Mouse (Mus musculus): ENCODE results near the gene Tbc1d8. TPM values are rescaled to one million over a fixed set of nuclear protein-coding genes. Genes with fewer than 3 reads are reported as not detected.
A peak's percentile ranks its signal among the peaks of the same experiment; 100 is the strongest.

Gene Tbc1d8
- polyA plus RNA-seq, 1 experiment from 2014 or later: 7.8 TPM

DNA sequence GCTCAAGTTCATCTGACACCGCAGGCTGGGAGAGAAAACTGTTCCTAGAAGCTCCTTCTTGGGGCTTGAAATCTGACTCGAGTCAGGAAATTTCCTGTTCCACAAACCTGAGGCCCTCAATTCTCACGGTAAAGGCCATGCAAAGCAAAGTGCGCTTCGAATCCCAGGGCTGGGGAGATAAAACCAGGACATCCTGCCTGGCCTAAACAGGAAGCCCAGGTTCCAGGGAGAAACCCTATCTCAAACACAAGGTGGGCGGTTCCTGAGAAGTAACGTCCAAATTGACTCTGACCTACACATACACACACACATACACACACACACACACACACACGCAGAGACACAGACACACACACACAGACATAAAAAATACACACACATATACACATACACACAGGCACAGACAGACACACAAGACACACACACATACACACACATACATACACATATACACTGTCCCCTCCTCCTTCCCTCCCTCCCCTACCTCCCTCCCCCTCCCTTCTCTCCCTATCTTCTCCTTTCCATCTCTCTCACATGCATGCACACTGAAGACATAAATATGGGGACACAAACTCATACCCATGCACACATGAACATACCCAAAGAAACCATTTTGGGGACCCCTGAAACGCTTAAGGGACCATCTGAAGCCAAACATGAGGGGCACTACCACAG is 24.3 kb downstream of the Tbc1d8 start:
- no peak for ATAC-seq (ENCODE audit: low FRiP score, low read depth)
- Histone ChIP-seq H3K9me3 (no peaks in the 10 kb centered on the region), H3K36me3 (no peaks in the 10 kb centered on the region), H3K9ac (replicated peaks) (no peak overlapping the region), H3K27ac (replicated peaks) (no peak overlapping the region), H3K4me3 (no peak overlapping the region), H3K4me1 (peaks cover 11% of the 10 kb centered on the region; the same call in 1 of the 2 replicates), H3K4me2 (replicated peaks) (no peak overlapping the region), H3K27me3 (no peaks in the 10 kb centered on the region)
- 87% methylated on average over 9 of the region's 9 CpGs for WGBS

DNA sequence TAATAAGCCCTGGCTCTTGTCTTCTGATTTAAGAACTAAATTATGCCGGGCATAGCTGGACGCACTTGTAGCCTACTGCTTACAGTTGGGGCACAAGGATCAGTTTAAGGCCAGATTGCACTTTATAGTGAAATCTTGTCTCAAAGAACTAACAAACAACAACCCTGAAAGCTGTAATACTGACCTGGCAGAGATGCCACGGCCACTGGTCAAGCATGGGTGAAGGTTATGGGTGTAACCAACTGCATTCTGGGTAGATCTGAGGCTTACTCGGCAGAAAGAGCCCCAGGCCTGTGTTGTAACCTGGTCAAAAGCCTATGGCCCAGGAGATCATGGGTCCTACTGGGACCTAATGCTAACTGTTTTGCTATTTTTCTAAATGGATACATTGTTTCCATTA is 26.4 kb downstream of the Tbc1d8 start:
- H3K4me2 ChIP-seq (replicated peaks): no peak overlapping the region
- ATAC-seq (ENCODE audit: low FRiP score, low read depth): no peak
- H3K27ac ChIP-seq (replicated peaks): no peak overlapping the region
- H3K36me3 ChIP-seq: no peaks in the 10 kb centered on the region
- no peak overlapping the region for H3K9ac ChIP-seq (replicated peaks)
- no peak overlapping the region for H3K4me3 ChIP-seq
- H3K4me1 ChIP-seq: peaks cover 11% of the 10 kb centered on the region; the same call in 1 of the 2 replicates
- no peaks in the 10 kb centered on the region for H3K9me3 ChIP-seq
- WGBS: 89% methylated on average over 4 of the region's 4 CpGs
- no peaks in the 10 kb centered on the region for H3K27me3 ChIP-seq

DNA sequence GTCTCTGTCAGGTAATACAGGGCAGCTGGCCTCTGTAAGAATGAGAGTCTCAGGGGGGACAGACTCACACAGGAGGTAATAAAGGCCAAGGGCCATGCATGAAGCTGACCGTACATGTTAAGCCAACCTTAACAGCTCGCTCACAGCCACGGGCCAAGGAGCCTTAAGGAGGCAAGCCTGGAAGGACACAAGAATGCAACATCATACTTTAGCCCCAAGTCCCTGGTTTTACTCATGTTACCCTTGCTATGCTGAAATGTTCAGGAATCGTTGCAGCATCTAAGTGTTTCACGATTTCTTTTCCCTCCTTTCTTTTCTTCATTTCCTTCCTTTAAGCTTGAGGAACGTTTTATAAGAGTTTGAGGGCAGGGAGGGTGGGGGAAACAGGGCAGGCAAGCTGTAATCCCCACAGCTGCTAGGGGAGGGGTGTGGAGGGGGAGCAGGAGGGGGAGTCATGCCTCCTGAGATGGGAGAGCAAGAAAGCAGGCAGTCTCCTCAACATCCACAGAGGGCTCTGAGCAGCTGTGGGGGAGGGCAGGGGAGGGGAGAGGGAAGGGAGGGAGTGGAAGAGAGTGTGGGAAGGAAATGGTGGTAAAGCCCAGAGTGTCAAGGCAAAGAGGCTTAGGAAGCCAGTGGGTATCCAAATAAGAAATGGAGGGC is 28.4 kb downstream of the Tbc1d8 start:
- 0 out of 2 replicates have a peak, but pooled peaks have one; percentile 38 for ATAC-seq (ENCODE audit: low FRiP score, low read depth)
- 69% methylated on average over 6 of the region's 6 CpGs for WGBS
- no peak overlapping the region for H3K9ac ChIP-seq (replicated peaks)
- no peaks in the 10 kb centered on the region for H3K36me3 ChIP-seq
- no peak overlapping the region for H3K4me2 ChIP-seq (replicated peaks)
- H3K9me3 ChIP-seq: no peaks in the 10 kb centered on the region
- H3K27ac ChIP-seq (replicated peaks): 0 out of 2 replicates have a peak overlapping the region, but pooled peaks have one; percentile 20
- H3K4me3 ChIP-seq: no peak overlapping the region
- H3K4me1 ChIP-seq: peaks cover 17% of the 10 kb centered on the region; the same call in 1 of the 2 replicates
- H3K27me3 ChIP-seq: no peaks in the 10 kb centered on the region

DNA sequence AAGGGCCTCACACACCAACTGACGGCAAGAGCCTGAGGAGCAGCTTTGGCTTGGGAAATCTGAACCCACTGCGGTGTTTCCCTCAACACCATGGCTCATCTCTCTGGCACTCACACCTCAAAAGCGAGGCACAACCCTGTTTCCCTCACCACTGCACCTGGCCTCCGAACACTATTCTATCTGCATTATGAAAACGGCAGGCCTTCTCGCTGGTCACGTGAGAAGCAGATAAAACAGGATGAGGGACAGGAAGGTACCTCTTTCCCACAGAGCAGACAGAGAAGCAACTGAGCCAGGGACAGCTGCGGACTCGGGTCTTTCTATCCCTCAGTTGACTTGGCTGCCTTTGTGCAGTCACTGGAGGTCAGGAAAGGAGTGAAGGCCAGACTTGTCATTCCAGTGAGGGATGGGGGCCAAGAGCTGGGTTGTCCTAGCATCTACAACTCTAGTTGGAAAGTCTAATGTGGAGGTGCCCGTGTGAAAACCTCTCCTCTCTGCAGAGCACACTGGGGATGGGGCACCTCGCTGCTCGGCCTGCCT is 29.2 kb downstream of the Tbc1d8 start:
- Histone ChIP-seq H3K9ac (replicated peaks) (no peak overlapping the region), H3K9me3 (no peaks in the 10 kb centered on the region), H3K36me3 (no peaks in the 10 kb centered on the region), H3K4me1 (peaks cover 17% of the 10 kb centered on the region; the same call in 1 of the 2 replicates), H3K27me3 (no peaks in the 10 kb centered on the region), H3K4me3 (no peak overlapping the region), H3K4me2 (replicated peaks) (no peak overlapping the region), H3K27ac (replicated peaks) (no peak overlapping the region)
- no peak for ATAC-seq (ENCODE audit: low FRiP score, low read depth)
- WGBS: 90% methylated on average over 12 of the region's 12 CpGs

DNA sequence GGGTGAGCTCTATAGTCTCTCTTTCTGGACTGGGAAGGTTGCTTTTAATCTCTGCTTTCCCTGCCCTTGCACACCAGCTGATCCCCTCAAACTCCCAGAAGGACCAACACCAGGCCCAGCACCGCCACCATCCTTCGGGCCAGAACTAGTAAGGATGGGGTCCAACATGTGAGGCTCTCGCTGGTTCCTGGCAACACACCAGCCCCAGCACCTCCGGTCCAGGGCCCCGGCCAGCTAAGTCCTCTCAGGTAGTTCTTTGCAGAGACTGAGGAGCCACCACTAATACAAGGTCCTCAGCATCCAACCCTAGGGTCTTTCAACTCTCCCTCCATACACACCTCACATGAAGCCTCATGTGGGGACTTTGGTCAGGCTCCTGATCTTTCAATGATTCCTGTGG is 29.7 kb downstream of the Tbc1d8 start:
- WGBS: 94% methylated on average over 5 of the region's 5 CpGs
- Histone ChIP-seq H3K27ac (replicated peaks) (no peak overlapping the region), H3K4me3 (no peak overlapping the region), H3K36me3 (no peaks in the 10 kb centered on the region), H3K9me3 (no peaks in the 10 kb centered on the region), H3K9ac (replicated peaks) (no peak overlapping the region), H3K27me3 (no peaks in the 10 kb centered on the region), H3K4me2 (replicated peaks) (no peak overlapping the region), H3K4me1 (peaks cover 17% of the 10 kb centered on the region; the same call in 1 of the 2 replicates)
- no peak for ATAC-seq (ENCODE audit: low FRiP score, low read depth)

DNA sequence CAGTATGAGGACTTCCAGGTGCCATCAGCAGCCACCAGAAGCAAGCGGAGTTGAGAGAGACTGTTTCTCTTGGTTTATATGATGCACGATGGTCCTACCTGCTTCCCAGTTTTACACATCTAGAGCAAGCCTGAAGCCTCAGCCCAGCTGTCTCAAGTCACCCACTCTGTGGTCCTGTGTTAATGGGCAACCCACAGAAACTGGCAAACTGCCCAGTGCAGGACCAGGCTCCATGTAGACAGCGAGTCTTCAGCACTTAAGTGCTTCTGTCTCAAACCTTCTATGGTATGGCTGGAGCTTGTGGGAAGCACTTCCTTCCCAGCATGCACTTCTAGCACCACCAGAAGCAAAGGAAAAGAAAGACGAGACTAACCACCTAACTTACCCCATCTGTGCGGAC is 30.3 kb downstream of the Tbc1d8 start:
- 93% methylated on average over 5 of the region's 5 CpGs for WGBS
- H3K4me2 ChIP-seq (replicated peaks): no peak overlapping the region
- H3K27ac ChIP-seq (replicated peaks): no peak overlapping the region

DNA sequence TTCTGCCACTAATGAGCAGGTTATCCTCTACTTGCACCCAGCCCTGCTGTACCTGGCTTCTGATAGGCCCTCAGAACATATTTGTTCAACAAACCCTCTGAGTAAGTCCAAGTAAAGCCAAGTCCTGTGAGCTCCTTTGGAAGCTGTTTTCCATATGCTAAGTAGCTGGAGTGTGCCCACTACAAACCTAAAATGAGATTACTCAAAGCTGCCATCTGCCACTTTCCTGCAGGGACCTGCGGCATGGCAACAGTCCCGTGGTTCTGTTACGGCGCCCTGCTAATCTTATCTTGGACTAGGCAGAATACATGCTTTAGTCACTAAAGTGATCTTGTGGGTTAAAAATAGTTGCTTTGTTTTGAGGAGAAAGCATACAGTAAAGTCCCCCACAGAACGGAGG is 32.4 kb downstream of the Tbc1d8 start:
- WGBS: 60% methylated on average over 5 of the region's 5 CpGs
- ATAC-seq (ENCODE audit: low FRiP score, low read depth): no peak
- Histone ChIP-seq H3K27me3 (no peaks in the 10 kb centered on the region), H3K36me3 (no peaks in the 10 kb centered on the region), H3K9me3 (no peaks in the 10 kb centered on the region), H3K27ac (replicated peaks) (no peak overlapping the region), H3K4me3 (no peak overlapping the region), H3K4me1 (peaks cover 19% of the 10 kb centered on the region; the same call in 1 of the 2 replicates), H3K4me2 (replicated peaks) (no peak overlapping the region), H3K9ac (replicated peaks) (no peak overlapping the region)

More for the DNA sequence above, 30.3 kb downstream of the Tbc1d8 start:
- ATAC-seq (ENCODE audit: low FRiP score, low read depth): no peak
- no peak overlapping the region for H3K9ac ChIP-seq (replicated peaks)
- no peaks in the 10 kb centered on the region for H3K27me3 ChIP-seq
- H3K9me3 ChIP-seq: no peaks in the 10 kb centered on the region
- no peak overlapping the region for H3K4me3 ChIP-seq
- H3K4me1 ChIP-seq: peaks cover 19% of the 10 kb centered on the region; the same call in 1 of the 2 replicates
- H3K36me3 ChIP-seq: no peaks in the 10 kb centered on the region

DNA sequence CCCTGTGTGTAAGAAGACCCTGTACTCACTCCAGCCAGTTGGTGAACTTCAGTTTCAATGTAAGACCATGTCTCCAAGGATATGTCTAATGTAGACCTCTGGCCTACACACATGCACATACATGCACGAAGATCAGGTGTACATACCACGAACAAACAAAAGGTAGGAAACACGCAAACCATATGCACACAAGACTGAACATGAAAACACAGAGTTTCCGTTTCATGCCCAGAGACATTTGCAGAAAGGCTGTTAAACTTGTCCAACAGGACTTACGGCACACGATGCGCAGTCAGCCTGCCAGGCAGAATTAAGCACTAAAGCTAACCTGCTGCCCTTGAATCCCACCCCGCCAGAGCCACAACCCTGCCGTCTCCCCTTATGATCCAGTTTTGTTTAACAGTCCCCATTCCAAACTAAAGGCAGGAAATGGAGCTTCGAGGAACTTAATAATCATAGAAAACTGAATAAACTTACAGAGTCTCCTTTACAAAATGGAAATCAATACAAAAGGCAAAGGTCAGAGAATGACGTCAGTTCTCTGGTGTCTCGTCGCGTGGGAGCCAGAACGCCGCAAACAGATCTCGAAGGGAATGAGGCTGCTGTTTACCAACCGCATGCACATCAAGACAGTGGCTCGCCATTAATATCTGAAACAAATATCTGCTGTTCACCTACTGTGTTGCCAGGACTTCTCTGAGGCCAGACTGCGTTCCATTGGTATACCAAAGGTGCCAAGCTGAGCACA is 33.1 kb downstream of the Tbc1d8 start:
- H3K36me3 ChIP-seq: no peaks in the 10 kb centered on the region

DNA sequence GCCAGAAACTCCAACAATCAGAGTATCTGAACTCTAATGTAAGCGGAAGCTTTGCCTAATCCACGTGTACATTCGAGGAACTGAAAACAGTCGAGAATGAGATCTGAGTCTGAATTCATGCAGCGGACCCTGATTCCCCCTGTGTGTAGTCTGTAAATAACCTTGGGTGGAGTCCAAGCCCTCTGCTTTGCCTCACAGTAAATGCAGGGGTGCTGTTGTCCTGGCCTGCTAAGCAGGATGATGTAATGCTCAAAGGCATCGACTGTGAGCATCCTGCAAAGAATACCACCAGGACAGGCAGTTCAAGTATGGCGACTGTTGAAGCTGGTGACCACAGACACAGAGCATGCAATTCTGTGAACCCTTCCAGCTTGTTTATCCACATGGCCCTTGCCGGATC is 34.8 kb downstream of the Tbc1d8 start:
- 80% methylated on average over 8 of the region's 8 CpGs for WGBS
- no peaks in the 10 kb centered on the region for H3K9me3 ChIP-seq
- H3K4me2 ChIP-seq (replicated peaks): no peak overlapping the region
- no peaks in the 10 kb centered on the region for H3K36me3 ChIP-seq
- H3K4me1 ChIP-seq: peaks cover 8% of the 10 kb centered on the region; the same call in 1 of the 2 replicates
- H3K27ac ChIP-seq (replicated peaks): no peak overlapping the region
- H3K9ac ChIP-seq (replicated peaks): no peak overlapping the region
- ATAC-seq (ENCODE audit: low FRiP score, low read depth): no peak
- H3K27me3 ChIP-seq: no peaks in the 10 kb centered on the region
- H3K4me3 ChIP-seq: no peak overlapping the region

More for the DNA sequence above, 33.1 kb downstream of the Tbc1d8 start:
- Histone ChIP-seq H3K9me3 (no peaks in the 10 kb centered on the region), H3K4me1 (peaks cover 15% of the 10 kb centered on the region; the same call in 1 of the 2 replicates), H3K27ac (replicated peaks) (no peak overlapping the region), H3K27me3 (no peaks in the 10 kb centered on the region), H3K9ac (replicated peaks) (no peak overlapping the region), H3K4me3 (no peak overlapping the region), H3K4me2 (replicated peaks) (no peak overlapping the region)
- WGBS: 87% methylated on average over 20 of the region's 20 CpGs
- no peak for ATAC-seq (ENCODE audit: low FRiP score, low read depth)

DNA sequence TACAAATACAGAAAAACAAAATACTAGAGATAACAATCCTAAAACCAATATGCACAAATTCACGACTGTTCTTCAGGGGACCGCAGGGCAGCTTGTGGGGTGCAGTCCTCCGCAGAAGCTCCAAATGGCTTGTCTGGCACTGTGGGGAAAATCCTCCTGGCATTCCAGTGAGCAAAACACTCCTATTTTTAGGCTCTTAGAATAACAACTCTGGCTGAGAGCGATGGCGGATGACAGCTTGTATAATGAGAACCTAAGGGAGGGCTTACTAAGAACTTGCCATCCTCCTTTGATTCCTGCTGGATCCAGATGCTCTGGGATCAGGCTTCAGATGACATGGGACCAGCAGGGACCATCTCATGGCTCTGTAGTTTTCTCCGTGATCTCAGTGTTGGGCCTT is 36.9 kb downstream of the Tbc1d8 start:
- Histone ChIP-seq H3K9me3 (no peaks in the 10 kb centered on the region), H3K4me1 (peaks cover 8% of the 10 kb centered on the region; the same call in 1 of the 2 replicates), H3K4me2 (replicated peaks) (no peak overlapping the region), H3K4me3 (no peak overlapping the region), H3K27me3 (no peaks in the 10 kb centered on the region), H3K27ac (replicated peaks) (no peak overlapping the region), H3K36me3 (no peaks in the 10 kb centered on the region), H3K9ac (replicated peaks) (no peak overlapping the region)
- no peak for ATAC-seq (ENCODE audit: low FRiP score, low read depth)
- WGBS: 76% methylated on average over 6 of the region's 6 CpGs

DNA sequence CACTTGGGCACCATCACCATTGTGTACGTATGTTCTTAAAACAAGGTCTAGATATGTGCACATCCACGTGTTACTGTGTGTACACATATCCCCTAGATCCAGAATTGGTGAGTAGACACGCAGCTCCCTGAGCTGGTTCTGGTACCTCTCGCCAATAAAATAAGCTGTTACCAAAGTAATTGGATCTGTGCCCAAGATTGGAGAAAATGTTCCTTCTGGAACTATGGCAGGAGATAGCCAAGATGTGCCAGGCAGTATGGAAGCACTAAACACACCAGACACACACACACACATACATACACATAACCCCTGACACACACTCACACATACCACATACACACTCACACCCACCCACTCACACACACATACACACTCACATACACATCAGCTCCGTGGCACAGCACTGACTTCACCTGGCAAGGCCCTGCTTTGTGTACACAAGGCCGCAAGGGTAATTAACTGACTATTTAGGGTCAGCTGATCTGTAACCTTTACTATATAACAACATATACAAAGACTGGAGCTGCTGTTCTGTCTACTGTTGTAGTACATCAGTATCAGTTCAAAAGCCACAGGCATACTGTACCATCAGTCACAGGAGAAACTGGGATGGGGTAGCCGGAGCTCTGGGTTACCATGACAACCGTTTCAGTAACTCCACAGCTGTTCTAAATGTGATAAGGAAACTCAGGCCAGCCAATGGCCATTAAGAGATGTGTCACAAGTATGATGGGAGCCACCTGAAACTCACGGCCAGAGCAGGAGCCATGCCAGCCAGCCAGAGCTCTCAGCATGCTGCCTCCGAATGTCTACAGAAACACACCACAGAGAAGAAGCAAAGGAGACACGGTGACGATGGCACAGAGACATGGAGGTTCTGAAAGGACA is 38.6 kb downstream of the Tbc1d8 start:
- H3K27ac ChIP-seq (replicated peaks): no peak overlapping the region
- H3K4me2 ChIP-seq (replicated peaks): no peak overlapping the region
- WGBS: 82% methylated on average over 12 of the region's 12 CpGs
- H3K27me3 ChIP-seq: no peaks in the 10 kb centered on the region
- no peak for ATAC-seq (ENCODE audit: low FRiP score, low read depth)
- 0 out of 2 replicates have a peak, but pooled peaks cover 2% of the 10 kb centered on the region for H3K4me1 ChIP-seq
- no peak overlapping the region for H3K4me3 ChIP-seq
- no peaks in the 10 kb centered on the region for H3K9me3 ChIP-seq
- no peaks in the 10 kb centered on the region for H3K36me3 ChIP-seq
- H3K9ac ChIP-seq (replicated peaks): no peak overlapping the region

Data from midbrain, embryonic 12.5 days (tissue).